Mouse (Mus musculus) stomach, embryonic 14.5 days (tissue): Measurements from ENCODE around the gene Dst. TPM values are rescaled to one million over a fixed set of nuclear protein-coding genes. Genes with fewer than 3 reads are reported as not detected.
"Not testable (repeated sequence)": the region's sequence is repeated elsewhere in the genome, so short reads cannot be mapped to it uniquely, and the experiment has no call there.

Experiments used
- ATAC-seq: fragments of 200-750 bp; cut with Nextera tagmentation; 2 replicates; pipeline ENCODE4 v1.8.0; 2017; ENCODE audit warnings: low read depth, moderate TSS enrichment; ENCODE audit not compliant: insufficient number of reproducible peaks, insufficient read depth, low FRiP score
- H3K27ac ChIP-seq: fragments of 300-500 bp; sonication (generic); 2 replicates; pipeline ENCODE4 v1.5.1; 2014; ENCODE audit warnings: mild to moderate bottlenecking, low read length, moderate library complexity, mixed read lengths
- H3K27me3 ChIP-seq: fragments of 300-500 bp; sonication (generic); 2 replicates; pipeline ENCODE4 v1.6.1; 2014; ENCODE audit warnings: low read length, control low read depth, mixed read lengths; ENCODE audit not compliant: control insufficient read depth, insufficient read depth
- H3K36me3 ChIP-seq: fragments of 300-500 bp; sonication (generic); 2 replicates; pipeline ENCODE4 v1.6.1; 2014; ENCODE audit warnings: mild to moderate bottlenecking, control low read depth, low read length, moderate library complexity, mixed read lengths; ENCODE audit not compliant: control insufficient read depth, insufficient read depth
- H3K4me1 ChIP-seq: fragments of 300-500 bp; sonication (generic); 2 replicates; pipeline ENCODE4 v1.6.1; 2014; ENCODE audit warnings: low read length, control low read depth, mixed read lengths; ENCODE audit not compliant: control insufficient read depth, insufficient read depth
- H3K4me2 ChIP-seq: fragments of 300-500 bp; sonication (generic); replicated peaks from 2 replicates; pipeline ENCODE4 v1.6.1; 2014; ENCODE audit warnings: low read depth, low read length, control low read depth
- H3K4me3 ChIP-seq: fragments of 300-500 bp; sonication (generic); 2 replicates; pipeline ENCODE4 v1.5.1; 2014; ENCODE audit warnings: low read depth, low read length, control low read depth
- H3K9ac ChIP-seq: fragments of 300-500 bp; sonication (generic); replicated peaks from 2 replicates; pipeline ENCODE4 v1.6.1; 2014; ENCODE audit warnings: low read depth, mild to moderate bottlenecking, control low read depth, low read length, moderate library complexity, mixed read lengths
- H3K9me3 ChIP-seq: fragments of 300-500 bp; sonication (generic); 2 replicates; pipeline ENCODE4 v1.6.1; 2016; ENCODE audit warnings: low read depth, low read length, control low read depth; ENCODE audit not compliant: control insufficient read depth
- WGBS: fragments of 180-500 bp; shearing (Covaris S2); extraction: QIAGEN DNeasy Blood & Tissue Kit; methylation state at CpG from one replicate; pipeline ENCODE4 v1.1.7; 2014; 5-methylcytosine and 5-hydroxymethylcytosine counted together
- polyA plus RNA-seq: library from polyadenylated mRNA; unstranded; fragments of >200 nt; fragmentation: Nextera tagmentation; extraction: Ambion mirVana; gene quantifications from 2 replicates; pipeline ENCODE4 v1.2.1, GENCODE M21; 2014

The Dst gene
- polyA plus RNA-seq, 1 experiment from 2014 or later = 42.0 TPM

GRCm38 (mm10) chr1:34307191-34307590 lies 399.2 kb downstream of the Dst start:
- Histone ChIP-seq H3K9me3 (no peaks in the 10 kb centered on the region), H3K9ac (no peak overlapping the region), H3K27ac (no peak overlapping the region), H3K4me1 (no peaks in the 10 kb centered on the region), H3K4me2 (no peak overlapping the region), H3K36me3 (0 out of 2 replicates have a peak, but pooled peaks cover 5% of the 10 kb centered on the region), H3K4me3 (no peak overlapping the region), H3K27me3 (no peaks in the 10 kb centered on the region)
- WGBS = 94% methylated on average over 15 of the region's 15 CpGs
- ATAC-seq = no peak

- ATAC-seq, H3K4me2 ChIP-seq, H3K9me3 ChIP-seq, H3K4me1 ChIP-seq, H3K9ac ChIP-seq, H3K27me3 ChIP-seq, H3K36me3 ChIP-seq, H3K27ac ChIP-seq, H3K4me3 ChIP-seq: not testable (repeated sequence)
- 93% methylated on average over 3 of the region's 3 CpGs for WGBS
These were observed 400.8 kb downstream of the Dst start for GRCm38 (mm10) chr1:34308841-34309240.

GRCm38 (mm10) chr1:34309396-34309795 lies 401.4 kb downstream of the Dst start:
- Histone ChIP-seq H3K4me1 (no peaks in the 10 kb centered on the region), H3K4me3 (no peak overlapping the region), H3K4me2 (no peak overlapping the region), H3K9me3 (no peaks in the 10 kb centered on the region), H3K27me3 (no peaks in the 10 kb centered on the region), H3K9ac (no peak overlapping the region), H3K27ac (no peak overlapping the region), H3K36me3 (no peaks in the 10 kb centered on the region)
- WGBS = 96% methylated on average over 12 of the region's 12 CpGs
- no peak for ATAC-seq

DNA sequence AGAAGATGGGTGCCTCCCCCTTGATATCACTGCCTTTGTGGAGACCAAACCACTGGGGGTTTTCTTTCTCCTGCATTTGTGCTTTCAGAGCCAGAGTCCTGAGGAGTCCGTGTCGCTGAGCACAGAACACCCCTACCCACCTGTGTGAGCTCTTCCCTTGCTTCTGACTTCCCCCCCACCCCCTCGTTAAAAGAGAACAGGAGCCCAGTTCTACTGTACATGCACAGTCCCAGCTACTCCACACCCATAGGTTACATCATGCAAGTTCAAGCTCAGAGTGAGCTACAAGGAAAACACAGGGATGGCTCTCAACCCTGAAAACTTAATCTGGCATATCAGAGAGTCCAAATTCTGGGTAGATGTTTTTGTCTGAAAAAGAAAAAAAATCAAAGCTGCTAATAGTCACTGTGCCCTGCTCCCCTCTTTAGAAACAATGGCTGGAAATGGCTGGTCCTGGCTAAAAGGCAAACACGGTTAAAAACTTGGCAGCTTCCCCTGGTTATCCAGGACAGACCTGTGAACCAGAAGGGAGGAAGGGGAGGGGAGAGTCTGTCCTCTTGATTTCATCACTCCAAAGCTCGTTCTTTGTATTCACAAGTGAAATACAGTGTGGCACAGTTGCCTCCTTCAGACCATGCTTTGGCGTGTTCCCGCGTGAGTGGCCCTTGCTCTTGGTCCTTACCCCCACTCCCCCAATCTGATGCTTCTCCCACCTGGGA lies 402.7 kb downstream of the Dst start:
- Histone ChIP-seq H3K27ac (no peak overlapping the region), H3K36me3 (no peaks in the 10 kb centered on the region), H3K4me3 (no peak overlapping the region), H3K4me2 (no peak overlapping the region), H3K4me1 (no peaks in the 10 kb centered on the region), H3K9ac (no peak overlapping the region), H3K27me3 (no peaks in the 10 kb centered on the region), H3K9me3 (no peaks in the 10 kb centered on the region)
- ATAC-seq = no peak
- 88% methylated on average over 8 of the region's 8 CpGs for whole genome bisulfite sequencing

DNA sequence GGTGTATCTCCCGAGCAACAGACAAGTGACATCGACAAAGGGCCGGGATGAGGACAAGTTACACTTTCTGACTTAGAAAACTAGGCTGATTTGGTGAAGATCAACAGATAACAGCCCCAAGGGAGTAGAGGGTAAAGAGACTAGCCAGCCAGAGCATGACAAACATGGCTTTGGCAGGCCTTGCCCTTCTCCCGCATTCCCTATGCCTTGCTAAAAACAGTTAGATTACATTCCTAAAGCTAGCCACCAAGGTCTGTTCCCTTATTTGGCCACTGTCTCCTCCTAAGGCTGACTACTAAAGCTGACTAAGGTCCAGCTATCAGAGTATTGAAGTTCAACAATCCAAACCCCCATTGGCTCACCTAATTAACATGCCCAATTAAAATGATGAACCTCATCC lies 404.8 kb downstream of the Dst start:
- no peaks in the 10 kb centered on the region for H3K9me3 ChIP-seq
- no peak overlapping the region for H3K9ac ChIP-seq
- no peak overlapping the region for H3K4me3 ChIP-seq
- H3K4me1 ChIP-seq = no peaks in the 10 kb centered on the region
- no peaks in the 10 kb centered on the region for H3K27me3 ChIP-seq
- ATAC-seq = no peak
- H3K4me2 ChIP-seq = no peak overlapping the region
- no peaks in the 10 kb centered on the region for H3K36me3 ChIP-seq
- 87% methylated on average over 4 of the region's 4 CpGs for WGBS
- no peak overlapping the region for H3K27ac ChIP-seq

GRCm38 (mm10) chr1:34315381-34315780 lies 407.4 kb downstream of the Dst start:
- H3K27ac ChIP-seq = no peak overlapping the region
- H3K4me3 ChIP-seq = no peak overlapping the region
- H3K4me1 ChIP-seq = no peaks in the 10 kb centered on the region
- 67% methylated on average over 5 of the region's 5 CpGs for whole genome bisulfite sequencing
- H3K9me3 ChIP-seq = no peaks in the 10 kb centered on the region
- no peak overlapping the region for H3K4me2 ChIP-seq
- no peaks in the 10 kb centered on the region for H3K36me3 ChIP-seq
- ATAC-seq = 0 out of 2 replicates have a peak, but pooled peaks have one; percentile 37
- no peak overlapping the region for H3K9ac ChIP-seq
- H3K27me3 ChIP-seq = no peaks in the 10 kb centered on the region

DNA sequence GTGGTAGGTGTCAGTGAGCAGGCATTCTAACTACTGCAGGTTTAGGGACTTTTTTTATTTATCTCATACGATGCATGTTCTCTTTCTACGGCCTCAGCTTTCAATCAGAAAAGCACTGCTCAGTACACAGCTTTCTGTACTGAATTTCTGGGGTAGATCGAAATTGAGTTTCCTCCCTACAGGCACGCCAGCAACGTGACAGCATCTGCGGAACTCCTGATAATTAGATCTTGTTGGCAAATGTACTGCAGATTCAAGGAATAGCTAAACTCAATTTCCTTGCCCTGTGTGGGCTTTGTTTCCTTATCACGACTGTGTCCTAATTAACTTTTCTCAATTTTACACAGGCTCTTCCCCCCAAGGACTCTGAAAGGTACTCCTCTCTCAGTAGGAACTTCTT lies 416.2 kb downstream of the Dst start:
- Histone ChIP-seq H3K27me3 (no peaks in the 10 kb centered on the region), H3K4me2 (no peak overlapping the region), H3K4me1 (no peaks in the 10 kb centered on the region), H3K9me3 (no peaks in the 10 kb centered on the region), H3K27ac (no peak overlapping the region), H3K36me3 (no peaks in the 10 kb centered on the region), H3K9ac (no peak overlapping the region), H3K4me3 (no peak overlapping the region)
- no peak for ATAC-seq
- 85% methylated on average over 7 of the region's 7 CpGs for WGBS

GRCm38 (mm10) chr1:34328606-34329005 lies 420.6 kb downstream of the Dst start:
- H3K4me3 ChIP-seq = no peak overlapping the region
- no peak for ATAC-seq
- no peak overlapping the region for H3K9ac ChIP-seq
- H3K9me3 ChIP-seq = no peaks in the 10 kb centered on the region
- H3K27me3 ChIP-seq = no peaks in the 10 kb centered on the region
- WGBS = 57% methylated on average over 6 of the region's 6 CpGs
- H3K36me3 ChIP-seq = no peaks in the 10 kb centered on the region
- H3K27ac ChIP-seq = no peak overlapping the region
- H3K4me2 ChIP-seq = no peak overlapping the region
- no peaks in the 10 kb centered on the region for H3K4me1 ChIP-seq

- Histone ChIP-seq H3K27ac (no peak overlapping the region), H3K4me1 (no peaks in the 10 kb centered on the region), H3K4me3 (no peak overlapping the region), H3K9ac (no peak overlapping the region), H3K4me2 (no peak overlapping the region), H3K36me3 (no peaks in the 10 kb centered on the region), H3K27me3 (no peaks in the 10 kb centered on the region), H3K9me3 (no peaks in the 10 kb centered on the region)
- ATAC-seq = no peak
- 59% methylated on average over 3 of the region's 3 CpGs for WGBS
These were observed 423.7 kb downstream of the Dst start for GRCm38 (mm10) chr1:34331767-34332166.
